In the genomic region with DNA sequence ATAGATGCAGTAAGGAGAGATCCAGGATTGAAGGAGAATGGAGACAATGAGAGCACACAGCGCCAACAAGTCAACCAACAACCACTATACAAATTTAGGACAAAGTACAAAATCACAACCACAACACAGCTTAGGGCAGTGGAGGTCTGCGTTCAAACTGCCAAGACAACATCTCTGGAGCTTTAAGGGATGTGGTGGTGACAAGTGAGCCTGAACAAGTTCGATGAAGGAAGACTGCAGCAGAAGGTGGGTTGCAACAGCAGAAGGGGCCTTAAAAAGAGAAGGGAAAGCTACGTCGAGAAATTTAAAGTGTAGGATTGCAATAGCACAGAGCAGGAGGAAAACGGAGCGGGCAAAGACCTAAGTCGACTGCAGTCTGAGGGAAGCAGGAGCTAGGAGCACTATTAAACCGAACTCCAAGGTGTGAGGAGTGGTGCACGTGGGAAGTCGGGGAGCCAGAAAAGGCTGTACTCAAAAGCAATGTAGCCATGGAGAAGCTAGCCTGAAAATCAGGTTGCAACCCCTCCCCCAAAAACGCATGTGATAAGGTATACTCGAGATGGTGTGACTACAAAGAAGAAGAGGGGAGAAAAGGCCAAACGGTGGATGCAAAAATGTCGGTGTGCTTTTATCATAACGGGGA, we compare ENCODE assay signal across 8 mouse cellular contexts. TPM values are rescaled to one million over a fixed set of nuclear protein-coding genes. Genes with fewer than 3 reads are reported as not detected.
DNase-seq lines count a peak whose midpoint lies in the region; ATAC-seq and TF ChIP-seq lines count a peak whose summit lies in the region.

No protein-coding gene starts in this region.

- peaks cover 3% of the 10 kb centered on the region; the same call in 1 of the 2 replicates for H3K4me1 ChIP-seq in lung, embryonic 14.5 days (ENCODE audit: insufficient read depth)
- peaks cover 15% of the 10 kb centered on the region for H3K4me1 ChIP-seq in liver, postnatal 0 days (ENCODE audit: insufficient read depth)

- H3K27ac ChIP-seq in lung, embryonic 14.5 days (ENCODE audit: low read depth): no peak overlapping the region
- H3K27ac ChIP-seq in liver, postnatal 0 days (ENCODE audit: low read depth): no peak overlapping the region

- no peaks in the 10 kb centered on the region for H3K9me3 ChIP-seq in lung, embryonic 14.5 days (ENCODE audit: low read depth, low read length)
- H3K9me3 ChIP-seq in liver, postnatal 0 days (ENCODE audit: low read length): no peaks in the 10 kb centered on the region

- no peak for TF ChIP-seq CTCF in lung, embryonic 14.5 days (IDR thresholded peaks at IDR 0.05; ENCODE audit: low read depth)
- no peak for TF ChIP-seq CTCF in liver, postnatal 0 days (IDR thresholded peaks at IDR 0.05; ENCODE audit: low read depth)

- H3K36me3 ChIP-seq in lung, embryonic 14.5 days (ENCODE audit: insufficient read depth): no peaks in the 10 kb centered on the region
- H3K36me3 ChIP-seq in liver, postnatal 0 days (replicated peaks; ENCODE audit: insufficient read depth, low read length): no peaks in the 10 kb centered on the region

- no peaks in the 10 kb centered on the region for H3K27me3 ChIP-seq in lung, embryonic 14.5 days (ENCODE audit: insufficient read depth, low read length)
- H3K27me3 ChIP-seq in liver, postnatal 0 days (ENCODE audit: insufficient read depth, low read length): no peaks in the 10 kb centered on the region

- 2% methylated on average over 16 of the region's 16 CpGs for WGBS in lung, embryonic 14.5 days
- WGBS in liver, postnatal 0 days (ENCODE audit: insufficient replicate concordance): 5% methylated on average over 16 of the region's 16 CpGs

- no peak for ATAC-seq in lung, embryonic 14.5 days (ENCODE audit: insufficient read depth)
- no peak for ATAC-seq in liver, postnatal 0 days

- H3K9ac ChIP-seq in lung, embryonic 14.5 days: peak overlapping the region; percentile 87
- peak overlapping the region; percentile 88 for H3K9ac ChIP-seq in liver, postnatal 0 days (replicated peaks)

- no peak for TF ChIP-seq EP300 in liver, postnatal 0 days (IDR thresholded peaks at IDR 0.05; ENCODE audit: low read depth)

- peak overlapping the region; percentile 78 for H3K4me2 ChIP-seq in lung, embryonic 14.5 days
- peak overlapping the region; percentile 89 for H3K4me2 ChIP-seq in liver, postnatal 0 days (ENCODE audit: low read depth, low read length)

- peak overlapping the region; percentile 80 for H3K4me3 ChIP-seq in lung, embryonic 14.5 days (ENCODE audit: low read depth, low read length)
- peak overlapping the region; percentile 93 for H3K4me3 ChIP-seq in liver, postnatal 0 days (ENCODE audit: low read depth, low read length)

- peak; percentile 38 for DNase-seq in lung, embryonic 14.5 days
- DNase-seq in lung, postnatal 14 days: no peak
- peak; percentile 11 for DNase-seq in cerebellum, adult 8-10 months
- DNase-seq in frontal cortex, postnatal 25 days (ENCODE audit: low spot score in 2 of 2): peak; percentile 7 to 10
- DNase-seq in kidney, postnatal 10 days: peak; percentile 12
- no peak for DNase-seq in liver, postnatal 0 days
- DNase-seq in right cerebral cortex, postnatal 14 days: peak; percentile 12
- DNase-seq in adrenal gland, postnatal 25 days: no peak

RNA-seq across cellular contexts. Expression of gene Snx27, which starts 1.3 kb away (rescaled TPM):
- polyA plus RNA-seq in lung, embryonic 14.5 days (2014; fragmentation: Nextera tagmentation; extraction: Ambion mirVana): 38.7 and 40.4 TPM in 2 replicates
- 9.9 and 10.1 TPM in 2 replicates for polyA plus RNA-seq in liver, postnatal 0 days (2015; fragmentation: Nextera tagmentation; extraction: Ambion mirVana)
- total RNA-seq in adrenal gland, postnatal 25 days (2021): 38.0 and 46.1 TPM in 2 replicates

Comparison
In these comparisons a context has a peak if more than half of its experiments do, and no peak if none do; other contexts are left out.
1. DNase-seq: peak in lung, embryonic 14.5 days (single experiment), cerebellum, adult 8-10 months (single experiment), frontal cortex, postnatal 25 days (2 of 2), kidney, postnatal 10 days (single experiment) and right cerebral cortex, postnatal 14 days (single experiment); none in lung, postnatal 14 days (single experiment), liver, postnatal 0 days (single experiment) and adrenal gland, postnatal 25 days (single experiment).